Mouse (Mus musculus): ENCODE results near the gene Exosc6. TPM values are rescaled to one million over a fixed set of nuclear protein-coding genes. Genes with fewer than 3 reads are reported as not detected.
"Not testable (repeated sequence)": the region's sequence is repeated elsewhere in the genome, so short reads cannot be mapped to it uniquely, and the experiment has no call there.

Exosc6 gene
- polyA plus RNA-seq, 2 experiments = 7.2 to 8.1 TPM

DNA sequence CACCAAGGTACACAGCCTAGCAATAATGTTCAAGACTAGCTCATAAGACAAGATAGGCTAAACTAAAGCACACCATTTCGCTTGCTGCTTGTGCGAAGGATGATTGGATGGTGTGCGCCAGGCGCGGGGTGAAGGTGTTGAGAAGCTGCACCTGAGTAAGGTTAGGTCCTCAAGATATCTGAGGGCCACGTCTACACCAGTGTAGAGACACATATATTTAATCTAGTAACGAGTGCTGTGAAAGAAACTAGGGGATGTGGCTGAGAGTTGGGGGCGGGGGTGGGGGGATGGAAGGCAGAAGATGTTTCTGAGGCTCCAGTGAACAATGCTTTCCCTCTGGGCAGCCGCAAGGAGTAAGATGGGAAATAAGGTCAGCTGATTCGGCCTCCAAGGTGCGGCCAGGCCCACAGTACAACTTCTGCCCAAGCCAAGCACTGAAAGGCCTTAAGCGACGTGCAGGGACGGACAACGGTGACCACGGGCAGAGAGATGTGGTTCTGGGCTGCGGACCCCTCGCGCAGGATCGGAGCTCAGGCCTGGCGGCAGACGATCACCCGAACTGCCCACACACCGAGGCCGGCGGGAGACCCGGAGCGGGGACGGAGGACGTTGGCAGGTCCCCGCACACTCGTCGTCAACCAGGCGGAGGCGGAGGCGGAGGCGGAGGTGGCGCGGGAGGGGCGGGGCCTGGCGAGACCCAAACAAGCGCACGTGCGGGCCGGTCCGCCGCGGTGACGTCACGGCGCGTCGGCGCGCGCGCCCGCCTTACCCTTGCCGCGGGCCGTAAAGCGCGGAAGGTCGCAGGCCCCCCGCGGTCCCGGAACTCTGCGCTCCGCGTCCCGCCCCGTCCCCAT is 38.0 kb downstream of the Exosc6 start, which contains the start of gene Pdpr:
Pdpr (plus strand) TSS at position 766 of the 854 bp plus-strand sequence.
- 7% methylated on average over 61 of the region's 72 CpGs for WGBS (ENCODE audit: insufficient replicate concordance)
- no peaks in the 10 kb centered on the region for H3K9me3 ChIP-seq (ENCODE audit: control insufficient read depth, low read length)
- H3K4me2 ChIP-seq (ENCODE audit: low read depth) = peak within 1 kb of the TSS; percentile 73
- peaks cover 2 to 7% of the 10 kb centered on the region in 2 experiments; a peak in 2 of 4 replicates for H3K4me1 ChIP-seq (replicated peaks; ENCODE audit: control insufficient read depth in 2 of 2, insufficient read depth in 2 of 2, low read length in 1 of 2)
- H3K27ac ChIP-seq = no peak within 1 kb of the TSS
- H3K27me3 ChIP-seq (ENCODE audit: control insufficient read depth, insufficient read depth, low read length) = no peaks in the 10 kb centered on the region
- ATAC-seq (ENCODE audit: insufficient read depth) = peak; percentile 89
- H3K4me3 ChIP-seq (ENCODE audit: insufficient read depth in 1 of 2, low read depth in 2 of 2, low read length in 2 of 2) = peak within 1 kb of the TSS; percentile 59 to 80
- H3K9ac ChIP-seq (replicated peaks) = peak within 1 kb of the TSS; percentile 52
- peak; percentile 77 to 78 (median 77) for DNase-seq (ENCODE audit: low read depth in 3 of 3, low spot score in 3 of 3)
- TF ChIP-seq CTCF (IDR thresholded peaks at IDR 0.05; ENCODE audit: low read depth) (no peak), EP300 (IDR thresholded peaks at IDR 0.05; ENCODE audit: low read depth) (no peak)
- H3K36me3 ChIP-seq (replicated peaks; ENCODE audit: control insufficient read depth, insufficient read depth, low read depth) = no peaks in the 10 kb centered on the region

DNA sequence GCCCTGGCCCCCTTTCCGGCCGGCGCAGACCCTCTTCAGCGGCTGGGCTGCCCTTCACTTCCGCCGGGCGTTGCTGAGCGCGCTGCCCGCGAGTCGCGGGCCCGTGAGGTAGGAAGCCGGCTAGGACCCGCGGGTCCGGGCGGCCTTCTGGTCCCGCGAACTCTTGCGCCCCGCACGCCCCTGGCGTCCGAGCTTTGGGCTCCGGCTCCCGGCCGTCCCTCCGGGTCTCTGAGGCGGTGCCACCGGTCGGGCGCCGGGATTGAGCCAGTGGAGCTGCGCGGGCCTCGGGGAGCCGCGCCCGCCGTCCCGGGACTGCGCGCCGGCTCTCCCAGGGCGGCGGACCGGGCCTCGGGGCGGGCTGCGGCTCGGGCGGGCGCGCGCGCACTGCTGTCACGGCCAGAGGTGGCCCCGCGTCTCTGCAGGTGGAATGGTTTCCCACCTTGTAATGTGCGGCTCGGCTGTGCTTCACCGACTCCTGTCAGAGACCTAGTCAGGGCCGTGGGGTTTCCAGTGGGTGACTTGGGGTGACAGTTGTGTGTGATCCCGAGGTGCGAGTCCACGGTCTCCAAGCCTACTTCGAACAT is 38.7 kb downstream of the Exosc6 start:
- Histone ChIP-seq H3K9ac (replicated peaks) (peak overlapping the region; percentile 52), H3K4me3 (ENCODE audit: insufficient read depth in 1 of 2, low read depth in 2 of 2, low read length in 2 of 2) (peak overlapping the region; percentile 59 to 80), H3K4me2 (ENCODE audit: low read depth) (peak overlapping the region; percentile 73)
- H3K27ac ChIP-seq; H3K27me3 ChIP-seq (ENCODE audit: control insufficient read depth, insufficient read depth, low read length); H3K36me3 ChIP-seq (replicated peaks; ENCODE audit: control insufficient read depth, insufficient read depth, low read depth); DNase-seq (ENCODE audit: low read depth in 3 of 3, low spot score in 3 of 3); H3K9me3 ChIP-seq (ENCODE audit: control insufficient read depth, low read length); H3K4me1 ChIP-seq (replicated peaks; ENCODE audit: control insufficient read depth in 2 of 2, insufficient read depth in 2 of 2, low read length in 1 of 2): not testable (repeated sequence)
- peak; percentile 78 for ATAC-seq (ENCODE audit: insufficient read depth)
- WGBS (ENCODE audit: insufficient replicate concordance) = under 1% methylated on average over 51 of the region's 69 CpGs

Small RNAs within 50 kb of the gene (microRNA-seq; reads per million reads assigned to microRNA genes)
- not detected for gene Gm24103
- gene Mir3473d = 3.4 reads per million

Other genes starting within 250 kb of the Exosc6 start
- 12.8 and 14.7 TPM in 2 replicates for gene Cog4, start 209.7 kb upstream of the Exosc6 start, polyA plus RNA-seq (2012; rRNA removed)
- gene Cog4, start 209.7 kb upstream of the Exosc6 start, polyA plus RNA-seq (2014; fragmentation: Nextera tagmentation; extraction: Ambion mirVana) = 23.8 and 25.3 TPM in 2 replicates
- 31.3 and 34.2 TPM in 2 replicates for gene Sf3b3, start 209.6 kb upstream of the Exosc6 start, polyA plus RNA-seq (2012; rRNA removed)
- gene Sf3b3, start 209.6 kb upstream of the Exosc6 start, polyA plus RNA-seq (2014; fragmentation: Nextera tagmentation; extraction: Ambion mirVana) = 54.7 and 60.8 TPM in 2 replicates
- gene Fuk, start 153.9 kb upstream of the Exosc6 start, polyA plus RNA-seq (2012; rRNA removed) = 2.5 and 2.8 TPM in 2 replicates
- 1.3 and 1.5 TPM in 2 replicates for gene Fuk, start 153.9 kb upstream of the Exosc6 start, polyA plus RNA-seq (2014; fragmentation: Nextera tagmentation; extraction: Ambion mirVana)
- 10.6 and 11.7 TPM in 2 replicates for gene St3gal2, start 136.4 kb upstream of the Exosc6 start, polyA plus RNA-seq (2012; rRNA removed)
- 9.6 and 11.8 TPM in 2 replicates for gene St3gal2, start 136.4 kb upstream of the Exosc6 start, polyA plus RNA-seq (2014; fragmentation: Nextera tagmentation; extraction: Ambion mirVana)
- 20.1 and 29.0 TPM in 2 replicates for gene Ddx19a, start 58.5 kb upstream of the Exosc6 start, polyA plus RNA-seq (2012; rRNA removed)
- 12.8 and 14.4 TPM in 2 replicates for gene Ddx19a, start 58.5 kb upstream of the Exosc6 start, polyA plus RNA-seq (2014; fragmentation: Nextera tagmentation; extraction: Ambion mirVana)
- gene Ddx19b, start 24.6 kb upstream of the Exosc6 start, polyA plus RNA-seq (2012; rRNA removed) = 1.7 and 2.4 TPM in 2 replicates
- 2.8 and 3.0 TPM in 2 replicates for gene Ddx19b, start 24.6 kb upstream of the Exosc6 start, polyA plus RNA-seq (2014; fragmentation: Nextera tagmentation; extraction: Ambion mirVana)
- gene Aars, start 23.2 kb upstream of the Exosc6 start, polyA plus RNA-seq (2012; rRNA removed) = 22.0 and 30.2 TPM in 2 replicates
- 46.7 and 51.1 TPM in 2 replicates for gene Aars, start 23.2 kb upstream of the Exosc6 start, polyA plus RNA-seq (2014; fragmentation: Nextera tagmentation; extraction: Ambion mirVana)
- gene Clec18a, start 36.1 kb downstream of the Exosc6 start, polyA plus RNA-seq (2012; rRNA removed) = not detected in 2 replicates
- not detected in 2 replicates for gene Clec18a, start 36.1 kb downstream of the Exosc6 start, polyA plus RNA-seq (2014; fragmentation: Nextera tagmentation; extraction: Ambion mirVana)
- gene Pdpr, start 38.3 kb downstream of the Exosc6 start, polyA plus RNA-seq (2012; rRNA removed) = 1.3 and 1.6 TPM in 2 replicates
- 1.0 and 1.1 TPM in 2 replicates for gene Pdpr, start 38.3 kb downstream of the Exosc6 start, polyA plus RNA-seq (2014; fragmentation: Nextera tagmentation; extraction: Ambion mirVana)
- gene Glg1, start 202.9 kb downstream of the Exosc6 start, polyA plus RNA-seq (2012; rRNA removed) = 4.7 and 6.4 TPM in 2 replicates
- gene Glg1, start 202.9 kb downstream of the Exosc6 start, polyA plus RNA-seq (2014; fragmentation: Nextera tagmentation; extraction: Ambion mirVana) = 15.3 and 16.6 TPM in 2 replicates
- 16.9 and 24.5 TPM in 2 replicates for gene Rfwd3, start 243.9 kb downstream of the Exosc6 start, polyA plus RNA-seq (2012; rRNA removed)
- gene Rfwd3, start 243.9 kb downstream of the Exosc6 start, polyA plus RNA-seq (2014; fragmentation: Nextera tagmentation; extraction: Ambion mirVana) = 43.8 and 49.9 TPM in 2 replicates